Mouse (Mus musculus) thymus, postnatal 4 days (tissue): ENCODE results near the gene Zmym2.
"Not testable (repeated sequence)": the region's sequence is repeated elsewhere in the genome, so short reads cannot be mapped to it uniquely, and the experiment has no call there.

Source experiments
- DNase-seq: peaks from one replicate; pipeline ENCODE4 v3.0.0; 2021

Zmym2 gene

GRCm38 (mm10) chr14:56886594-56887513 is at the start of gene Zmym2:
TSS of gene Zmym2 (plus strand) at chr14:56886653.
- peak; percentile 86 for DNase-seq

DNA sequence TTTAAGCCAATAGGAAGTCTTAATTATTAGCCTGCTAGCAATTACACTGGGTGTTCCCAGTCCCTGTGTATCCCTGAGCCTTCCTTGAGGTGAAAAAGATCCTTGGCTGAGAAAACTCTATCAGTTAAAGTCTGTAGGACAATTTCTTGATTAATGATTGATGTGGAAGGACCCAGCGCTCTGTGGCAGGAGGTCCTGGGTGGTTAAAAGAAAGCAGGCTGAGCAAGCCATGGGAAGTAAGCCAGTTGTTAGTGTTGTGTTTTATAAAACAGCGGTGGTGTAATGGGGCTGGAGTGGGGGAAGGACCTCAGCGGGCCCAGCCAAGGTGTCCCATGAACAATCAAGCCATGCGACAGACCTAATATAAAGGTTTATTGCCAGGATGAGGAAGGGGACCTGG is 42.4 kb upstream of the Zmym2 start:
- DNase-seq: no peak

DNA sequence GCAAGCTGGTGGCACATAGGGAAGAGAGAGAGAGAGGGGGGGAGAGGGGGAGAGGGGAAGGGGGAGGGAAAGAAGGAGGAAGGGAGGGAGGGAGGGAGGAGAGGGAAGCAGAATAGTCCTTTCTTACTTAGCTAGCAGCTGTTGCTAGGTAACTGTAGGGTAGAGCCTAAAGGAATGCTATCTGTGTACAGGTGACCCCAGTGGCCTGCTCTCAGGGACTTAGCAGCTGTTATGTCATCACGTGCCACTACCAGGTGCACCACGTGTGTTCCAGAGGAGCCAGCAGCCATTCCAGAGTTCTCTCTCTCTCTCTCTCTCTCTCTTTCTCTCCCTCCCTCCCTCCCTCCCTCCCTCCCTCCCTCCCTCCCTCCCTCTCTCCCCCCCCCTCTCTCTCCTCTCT is 41.9 kb upstream of the Zmym2 start:
- no peak for DNase-seq

- no peak for DNase-seq
These were observed 38.1 kb upstream of the Zmym2 start for GRCm38 (mm10) chr14:56848322-56848721.

DNA sequence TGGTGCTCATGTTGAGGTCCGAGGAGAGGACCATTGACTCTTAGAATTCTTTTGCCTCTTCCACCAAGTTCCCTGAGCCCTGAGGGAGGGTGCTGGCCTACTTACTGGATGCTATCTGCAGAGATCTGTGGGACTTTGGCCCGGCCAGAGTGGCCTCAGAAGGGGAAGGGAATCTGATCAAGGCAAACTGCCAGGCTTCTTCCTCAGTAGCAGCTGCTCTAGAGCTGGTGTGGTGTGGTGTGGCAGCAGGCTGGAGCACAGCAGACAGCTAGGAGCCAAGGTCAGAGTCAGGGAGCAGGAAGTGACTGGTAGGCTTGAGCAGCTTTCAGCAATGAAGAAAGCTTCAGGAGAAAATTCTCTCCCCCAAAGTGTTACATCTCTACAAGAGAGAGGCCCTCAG is 36.8 kb upstream of the Zmym2 start:
- DNase-seq: no peak

DNA sequence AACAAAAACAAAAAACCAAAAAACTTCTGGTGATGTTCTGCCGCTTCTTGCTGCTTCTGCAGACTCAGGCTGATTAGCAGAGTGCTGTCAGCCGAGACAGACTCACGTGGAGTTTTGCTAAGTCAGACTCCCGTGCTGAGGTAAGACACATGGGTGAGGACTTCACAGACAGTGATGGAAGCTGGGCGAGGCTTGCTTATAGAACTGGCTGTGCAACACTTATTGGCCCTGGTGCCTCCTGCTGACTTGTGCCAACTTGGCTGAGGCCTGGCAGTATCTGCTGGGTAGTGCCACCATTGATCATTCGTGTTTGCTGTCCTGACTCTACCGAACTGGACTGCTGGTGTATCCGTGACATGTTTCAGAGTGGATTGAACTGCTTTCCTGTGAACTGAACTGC is 22.4 kb upstream of the Zmym2 start:
- DNase-seq: no peak

DNA sequence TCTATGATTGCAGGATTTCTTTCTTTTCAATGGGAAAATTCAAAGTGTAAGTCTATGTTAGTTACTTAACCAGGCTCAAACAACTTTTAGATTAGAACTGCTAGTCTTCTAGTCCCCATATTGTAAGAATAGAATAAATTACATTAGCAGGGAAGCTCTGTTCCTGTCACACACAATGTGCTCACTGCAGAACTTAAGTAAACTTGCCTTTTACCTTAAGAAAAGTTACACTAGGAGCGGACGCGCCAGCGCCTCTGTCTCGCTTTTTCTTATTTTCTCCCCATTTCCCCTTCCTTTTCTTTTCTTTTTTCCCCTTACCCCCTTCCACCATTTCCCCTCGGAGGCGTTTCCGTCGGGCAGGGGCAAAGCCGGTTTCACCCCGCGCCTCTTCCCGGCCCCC is 21.8 kb upstream of the Zmym2 start:
- DNase-seq: no peak

DNA sequence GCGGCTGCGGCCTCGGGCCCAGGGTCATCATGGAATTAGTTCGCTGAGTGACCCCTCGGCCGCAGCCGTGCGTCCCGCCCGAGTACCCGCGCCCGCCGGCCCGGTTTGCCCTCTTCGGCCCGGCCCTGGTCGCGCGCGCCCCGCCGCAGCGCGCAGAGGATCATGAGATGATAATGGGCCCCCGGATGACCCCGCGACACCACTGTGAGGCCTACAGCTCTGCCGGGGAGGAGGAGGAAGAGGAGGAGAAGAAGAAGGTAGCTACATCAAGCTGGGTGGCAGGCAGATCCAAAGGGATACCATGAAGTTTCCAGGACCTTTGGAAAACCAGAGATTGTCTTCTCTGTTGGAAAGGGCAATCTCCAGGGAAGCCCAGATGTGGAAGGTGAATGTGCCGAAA is 21.3 kb upstream of the Zmym2 start:
- DNase-seq: not testable (repeated sequence)

- DNase-seq: no peak
These were observed 12.9 kb upstream of the Zmym2 start for GRCm38 (mm10) chr14:56873525-56873924.

DNA sequence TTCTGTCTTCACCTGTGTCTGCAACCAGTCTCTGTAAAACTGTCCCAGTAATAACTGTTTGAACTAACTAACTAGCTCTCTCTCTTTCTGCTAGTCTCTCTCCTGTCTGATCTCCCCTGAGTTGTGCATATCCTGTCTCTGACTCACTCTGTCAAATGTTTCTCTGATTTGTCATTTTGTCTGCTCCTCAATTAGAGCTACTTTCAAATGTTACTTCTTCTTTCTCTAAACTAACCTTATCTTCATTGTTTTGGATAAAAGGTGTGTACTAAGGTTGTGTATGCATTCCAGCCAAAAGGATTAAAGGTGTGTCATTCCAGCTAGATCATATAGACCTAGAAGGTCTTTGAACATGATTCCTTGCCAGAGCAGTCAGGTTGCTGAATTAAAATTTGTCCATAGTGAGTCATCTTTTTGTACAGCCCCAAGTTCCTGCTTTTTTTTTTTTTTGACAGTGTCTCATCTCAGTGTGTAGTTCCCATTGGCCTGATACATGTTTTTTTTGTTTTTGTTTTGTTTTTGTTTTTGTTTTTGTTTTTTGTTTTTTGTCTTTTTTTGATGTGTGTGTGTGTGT is 10.8 kb upstream of the Zmym2 start:
- DNase-seq: no peak

- no peak for DNase-seq
These were observed 5.2 kb upstream of the Zmym2 start for GRCm38 (mm10) chr14:56881271-56881670.

DNA sequence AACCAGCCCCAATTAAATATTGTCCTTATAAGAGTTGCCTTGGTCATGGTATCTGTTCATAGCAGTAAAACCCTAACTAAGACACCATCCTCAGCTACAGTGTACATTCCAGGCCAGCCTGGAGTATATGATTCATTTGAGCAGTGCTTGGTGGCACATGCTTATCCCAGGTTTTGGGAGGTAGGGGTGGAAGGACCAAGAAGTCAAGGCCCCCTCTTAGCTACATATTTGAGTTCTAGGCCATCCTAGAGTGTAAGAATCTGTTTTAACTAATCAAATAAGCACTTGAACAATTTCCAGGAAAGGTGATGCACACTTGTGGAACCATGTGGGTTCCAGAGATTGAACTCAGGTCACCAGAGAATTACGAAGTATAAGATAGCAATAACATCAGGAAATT is 3.0 kb upstream of the Zmym2 start:
- DNase-seq: no peak

- peak; percentile 88 for DNase-seq
These were observed 1.1 kb upstream of the Zmym2 start for GRCm38 (mm10) chr14:56885308-56885771.

DNA sequence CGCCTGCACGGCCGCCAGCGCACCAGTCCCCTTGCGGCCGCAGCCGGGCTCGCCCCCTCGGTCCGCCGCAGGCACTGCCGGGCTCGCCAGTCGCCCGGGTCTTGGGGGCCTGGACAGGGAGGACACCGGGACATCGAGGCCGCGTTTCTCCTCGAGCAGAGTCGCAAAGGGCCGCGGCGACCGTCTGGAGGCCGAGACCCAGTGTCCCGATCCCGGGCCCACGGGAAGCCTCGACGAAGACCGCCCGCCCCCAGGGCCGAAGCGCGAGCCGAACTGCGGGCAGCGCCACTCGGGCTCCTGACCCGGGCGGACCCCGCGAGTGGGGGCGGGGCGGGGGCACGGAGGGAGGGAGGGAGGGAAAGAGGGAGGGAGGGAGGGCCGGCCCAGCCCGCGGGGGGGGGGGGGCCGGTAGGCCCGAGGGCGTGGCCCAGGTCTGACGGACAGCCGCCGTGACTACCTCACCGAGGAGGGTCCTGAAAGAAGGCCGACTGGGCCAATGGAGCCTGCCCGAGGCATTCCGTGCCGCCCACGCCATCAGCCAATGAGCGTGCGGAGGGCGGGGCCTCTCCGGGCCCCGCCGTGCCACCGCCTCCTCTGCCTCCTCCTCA is 363 bp upstream of the Zmym2 start:
- DNase-seq: peak; percentile 81

GRCm38 (mm10) chr14:56887514-56887880 is 1.0 kb downstream of the Zmym2 start:
- no peak for DNase-seq

DNA sequence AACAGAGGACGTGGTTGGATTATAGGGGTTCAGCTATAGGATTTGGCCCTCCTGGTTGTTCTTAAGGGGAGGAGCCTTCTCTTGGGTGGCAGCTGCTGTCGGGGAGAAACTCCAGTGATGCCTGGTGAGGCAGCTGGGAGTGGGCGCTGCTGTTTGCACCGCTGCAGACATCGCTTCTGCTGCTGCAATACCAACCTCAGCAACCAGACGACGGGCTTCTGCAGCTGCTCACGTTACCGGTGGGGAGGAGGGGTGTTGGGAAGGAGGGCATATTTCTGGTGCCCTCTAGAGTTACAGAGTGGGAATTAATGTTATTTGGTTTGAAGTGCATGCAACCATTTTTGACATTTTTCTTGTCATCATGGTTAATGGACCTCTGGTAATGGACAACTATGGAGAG is 1.4 kb downstream of the Zmym2 start:
- DNase-seq: peak; percentile 82

GRCm38 (mm10) chr14:56888416-56888815 is 2.0 kb downstream of the Zmym2 start:
- no peak for DNase-seq

- no peak for DNase-seq
These were observed 8.0 kb downstream of the Zmym2 start for GRCm38 (mm10) chr14:56894417-56894816.

- no peak for DNase-seq
These were observed 10.1 kb downstream of the Zmym2 start for GRCm38 (mm10) chr14:56896521-56896920.

- no peak for DNase-seq
These were observed 11.0 kb downstream of the Zmym2 start for GRCm38 (mm10) chr14:56897475-56897874.

- no peak for DNase-seq
These were observed 13.2 kb downstream of the Zmym2 start for GRCm38 (mm10) chr14:56899656-56900055.

DNA sequence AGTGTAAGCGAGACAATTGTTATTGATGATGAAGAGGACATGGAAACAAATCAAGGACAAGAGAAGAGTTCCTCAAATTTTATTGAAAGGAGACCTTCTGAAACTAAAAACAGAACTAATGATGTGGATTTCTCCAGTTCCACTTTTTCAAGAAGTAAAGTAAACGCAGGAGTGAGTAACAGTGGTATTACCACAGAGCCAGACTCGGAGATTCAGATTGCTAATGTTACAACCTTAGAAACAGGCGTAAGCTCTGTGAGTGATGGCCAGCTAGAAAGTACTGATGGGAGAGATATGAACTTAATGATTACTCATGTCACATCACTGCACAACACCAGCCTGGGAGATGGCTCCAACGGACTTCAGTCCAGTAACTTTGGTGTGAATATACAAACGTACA is 16.6 kb downstream of the Zmym2 start:
- DNase-seq: no peak

- DNase-seq: no peak
These were observed 19.2 kb downstream of the Zmym2 start for GRCm38 (mm10) chr14:56905696-56906095.

GRCm38 (mm10) chr14:56918532-56918931 is 32.1 kb downstream of the Zmym2 start:
- DNase-seq: no peak
